Mouse (Mus musculus) hindbrain, embryonic 12.5 days (tissue): ENCODE data around the gene Nim1k. TPM values are rescaled to one million over a fixed set of nuclear protein-coding genes. Genes with fewer than 3 reads are reported as not detected.
"Not testable (repeated sequence)": the region's sequence is repeated elsewhere in the genome, so short reads cannot be mapped to it uniquely, and the experiment has no call there.

Source experiments
- ATAC-seq: fragments of 200-750 bp; cut with Nextera tagmentation; 2 replicates; pipeline ENCODE4 v1.8.0; 2017; ENCODE audit warnings: moderate TSS enrichment; ENCODE audit not compliant: low FRiP score
- H3K27ac ChIP-seq: fragments of 300-500 bp; sonication (generic); 2 replicates; pipeline ENCODE4 v1.5.1; 2016; ENCODE audit warnings: mild to moderate bottlenecking
- H3K27me3 ChIP-seq: fragments of 300-500 bp; sonication (generic); 2 replicates; pipeline ENCODE4 v1.6.1; 2016; ENCODE audit warnings: mild to moderate bottlenecking
- H3K36me3 ChIP-seq: fragments of 300-500 bp; sonication (generic); 2 replicates; pipeline ENCODE4 v1.6.1; 2016; ENCODE audit warnings: mild to moderate bottlenecking
- H3K4me1 ChIP-seq: fragments of 300-500 bp; sonication (generic); 2 replicates; pipeline ENCODE4 v1.6.1; 2016
- H3K4me2 ChIP-seq: fragments of 300-500 bp; sonication (generic); replicated peaks from 2 replicates; pipeline ENCODE4 v1.6.1; 2016; ENCODE audit warnings: mild to moderate bottlenecking
- H3K4me3 ChIP-seq: fragments of 300-500 bp; sonication (generic); 2 replicates; pipeline ENCODE4 v1.5.1; 2016; ENCODE audit warnings: mild to moderate bottlenecking
- H3K9ac ChIP-seq: fragments of 300-500 bp; sonication (generic); 2 replicates; pipeline ENCODE4 v1.6.1; 2016; ENCODE audit warnings: mild to moderate bottlenecking, moderate library complexity
- H3K9me3 ChIP-seq: fragments of 300-500 bp; sonication (generic); replicated peaks from 2 replicates; pipeline ENCODE4 v1.6.1; 2016; ENCODE audit warnings: mild to moderate bottlenecking
- WGBS: fragments of 180-500 bp; shearing (Covaris S2); methylation state at CpG from one replicate; pipeline ENCODE4 v1.1.7; 2016; 5-methylcytosine and 5-hydroxymethylcytosine counted together
- polyA plus RNA-seq: library from polyadenylated mRNA; unstranded; fragments of >200 nt; fragmentation: Nextera tagmentation; extraction: Ambion mirVana; gene quantifications from 2 replicates; pipeline ENCODE4 v1.2.1, GENCODE M21; 2016

The Nim1k gene
- polyA plus RNA-seq, 1 experiment from 2014 or later, result 2.6 TPM

DNA sequence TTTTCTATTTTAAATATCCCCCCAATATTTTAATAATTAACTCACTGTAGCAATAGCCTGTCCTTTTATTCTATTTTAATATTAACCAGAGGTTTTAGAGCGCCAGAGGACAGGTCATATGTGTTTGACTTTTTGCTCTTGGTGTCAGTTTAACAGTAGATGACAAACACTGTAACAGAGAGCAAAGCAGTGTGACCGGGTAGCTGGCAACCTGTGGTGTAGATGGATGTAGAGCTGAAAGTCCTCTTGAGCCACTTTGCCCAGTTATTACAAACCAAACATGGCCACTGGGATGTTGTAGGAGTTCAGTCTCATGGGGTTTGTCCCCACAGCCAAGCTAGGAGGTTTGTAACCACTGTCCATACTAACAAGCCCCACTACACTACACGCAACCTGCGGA is 57.2 kb downstream of the Nim1k start:
- no peaks in the 10 kb centered on the region for H3K27me3 ChIP-seq
- H3K9me3 ChIP-seq, result no peaks in the 10 kb centered on the region
- peaks cover 43% of the 10 kb centered on the region for H3K36me3 ChIP-seq
- 88% methylated on average over 4 of the region's 4 CpGs for WGBS
- no peak overlapping the region for H3K9ac ChIP-seq
- H3K27ac ChIP-seq, result no peak overlapping the region
- ATAC-seq, result no peak
- no peak overlapping the region for H3K4me3 ChIP-seq
- peaks cover 22% of the 10 kb centered on the region for H3K4me1 ChIP-seq
- no peak overlapping the region for H3K4me2 ChIP-seq

DNA sequence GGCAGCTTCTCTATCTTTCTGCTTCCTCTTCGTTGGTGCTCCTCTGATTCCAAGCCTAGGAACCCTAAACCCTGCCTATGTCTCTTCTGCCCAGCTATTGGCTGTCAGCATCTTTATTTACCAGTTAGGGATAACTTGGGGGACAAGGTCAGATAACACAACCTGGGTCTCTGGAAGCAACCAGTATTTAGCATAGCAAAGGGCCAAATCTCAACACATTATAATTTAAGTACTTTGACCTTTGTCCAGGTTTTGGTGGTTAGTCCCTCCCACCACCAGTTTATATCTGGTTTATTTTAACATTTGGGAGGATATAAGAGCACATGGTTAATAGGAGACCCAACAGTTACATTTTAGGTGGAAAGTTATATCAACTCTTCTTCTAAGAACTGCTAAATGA is 59.2 kb downstream of the Nim1k start:
- Histone ChIP-seq H3K36me3 (peaks cover 30% of the 10 kb centered on the region), H3K9me3 (no peaks in the 10 kb centered on the region), H3K4me1 (peaks cover 36% of the 10 kb centered on the region), H3K4me2 (0 out of 2 replicates have a peak overlapping the region, but pooled peaks have one; percentile 11), H3K27ac (no peak overlapping the region), H3K4me3 (no peak overlapping the region), H3K27me3 (no peaks in the 10 kb centered on the region), H3K9ac (no peak overlapping the region)
- WGBS, result 74% methylated on average over 1 of the region's 1 CpGs
- ATAC-seq, result no peak

DNA sequence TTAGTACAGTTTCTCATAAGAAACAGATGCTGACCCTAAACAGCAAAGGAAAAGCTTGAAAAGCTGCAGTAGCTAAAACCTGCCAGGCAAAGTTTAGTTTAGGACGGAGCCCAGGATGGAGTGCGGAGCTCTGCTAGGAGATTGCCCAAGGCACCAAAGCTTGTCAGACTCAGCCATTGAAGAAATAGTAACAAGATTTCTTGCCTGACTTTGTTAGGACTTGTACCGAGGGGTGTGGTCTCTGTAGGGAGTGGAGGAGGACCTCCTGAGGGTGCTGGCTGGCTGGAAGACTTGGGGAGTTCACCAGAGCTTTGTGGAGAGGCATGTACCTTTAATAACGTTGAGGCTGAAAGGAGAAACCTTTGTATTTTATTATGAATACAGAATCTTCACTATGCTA is 60.0 kb downstream of the Nim1k start:
- 61% methylated on average over 4 of the region's 4 CpGs for WGBS
- Histone ChIP-seq H3K4me1 (peaks cover 39% of the 10 kb centered on the region), H3K36me3 (peaks cover 23% of the 10 kb centered on the region), H3K9me3 (no peaks in the 10 kb centered on the region), H3K9ac (no peak overlapping the region), H3K27ac (no peak overlapping the region), H3K4me3 (no peak overlapping the region), H3K27me3 (no peaks in the 10 kb centered on the region), H3K4me2 (peak overlapping the region; percentile 25; the same call in 1 of the 2 replicates)
- ATAC-seq, result no peak

GRCm38 (mm10) chr13:119691958-119692357 is 63.7 kb downstream of the Nim1k start:
- not testable (repeated sequence) for ATAC-seq, H3K27me3 ChIP-seq, H3K9me3 ChIP-seq, H3K27ac ChIP-seq, H3K36me3 ChIP-seq
- Histone ChIP-seq H3K4me2 (peak overlapping the region; percentile 79), H3K4me1 (peaks cover 42% of the 10 kb centered on the region), H3K4me3 (peak overlapping the region; percentile 93), H3K9ac (peak overlapping the region; percentile 98; the same call in 1 of the 2 replicates)
- WGBS, result 74% methylated on average over 3 of the region's 3 CpGs

GRCm38 (mm10) chr13:119690876-119691620 is 64.6 kb downstream of the Nim1k start:
- peak overlapping the region; percentile 93 for H3K4me3 ChIP-seq
- 2% methylated on average over 7 of the region's 7 CpGs for WGBS

GRCm38 (mm10) chr13:119690039-119690728 is 65.5 kb downstream of the Nim1k start, which contains the start of gene Hmgcs1:
Gene Hmgcs1, plus strand, starts transcription at chr13:119690379.
- Histone ChIP-seq H3K4me2 (peak within 1 kb of the TSS; percentile 79), H3K36me3 (0 out of 2 replicates have a peak, but pooled peaks cover 3% of the 10 kb centered on the region), H3K27ac (peak within 1 kb of the TSS; percentile 100), H3K4me3 (peak within 1 kb of the TSS; percentile 93), H3K27me3 (no peaks in the 10 kb centered on the region), H3K4me1 (peaks cover 37% of the 10 kb centered on the region), H3K9ac (peak within 1 kb of the TSS; percentile 98), H3K9me3 (no peaks in the 10 kb centered on the region)
- peak; percentile 99 for ATAC-seq
- under 1% methylated on average over 56 of the region's 59 CpGs for WGBS

More at GRCm38 (mm10) chr13:119690876-119691620, 64.6 kb downstream of the Nim1k start:
- Histone ChIP-seq H3K36me3 (0 out of 2 replicates have a peak, but pooled peaks cover 3% of the 10 kb centered on the region), H3K4me2 (peak overlapping the region; percentile 79), H3K4me1 (peaks cover 42% of the 10 kb centered on the region), H3K9ac (peak overlapping the region; percentile 98), H3K27me3 (no peaks in the 10 kb centered on the region), H3K27ac (peak overlapping the region; percentile 100), H3K9me3 (no peaks in the 10 kb centered on the region)
- ATAC-seq, result no peak

- 9% methylated on average over 5 of the region's 5 CpGs for WGBS
- Histone ChIP-seq H3K36me3 (no peaks in the 10 kb centered on the region), H3K4me1 (peaks cover 33% of the 10 kb centered on the region), H3K27me3 (no peaks in the 10 kb centered on the region), H3K4me3 (peak overlapping the region; percentile 93), H3K27ac (peak overlapping the region; percentile 82), H3K9ac (no peak overlapping the region), H3K4me2 (peak overlapping the region; percentile 43), H3K9me3 (no peaks in the 10 kb centered on the region)
- ATAC-seq, result no peak
These were observed 66.0 kb downstream of the Nim1k start for GRCm38 (mm10) chr13:119689709-119690038.

DNA sequence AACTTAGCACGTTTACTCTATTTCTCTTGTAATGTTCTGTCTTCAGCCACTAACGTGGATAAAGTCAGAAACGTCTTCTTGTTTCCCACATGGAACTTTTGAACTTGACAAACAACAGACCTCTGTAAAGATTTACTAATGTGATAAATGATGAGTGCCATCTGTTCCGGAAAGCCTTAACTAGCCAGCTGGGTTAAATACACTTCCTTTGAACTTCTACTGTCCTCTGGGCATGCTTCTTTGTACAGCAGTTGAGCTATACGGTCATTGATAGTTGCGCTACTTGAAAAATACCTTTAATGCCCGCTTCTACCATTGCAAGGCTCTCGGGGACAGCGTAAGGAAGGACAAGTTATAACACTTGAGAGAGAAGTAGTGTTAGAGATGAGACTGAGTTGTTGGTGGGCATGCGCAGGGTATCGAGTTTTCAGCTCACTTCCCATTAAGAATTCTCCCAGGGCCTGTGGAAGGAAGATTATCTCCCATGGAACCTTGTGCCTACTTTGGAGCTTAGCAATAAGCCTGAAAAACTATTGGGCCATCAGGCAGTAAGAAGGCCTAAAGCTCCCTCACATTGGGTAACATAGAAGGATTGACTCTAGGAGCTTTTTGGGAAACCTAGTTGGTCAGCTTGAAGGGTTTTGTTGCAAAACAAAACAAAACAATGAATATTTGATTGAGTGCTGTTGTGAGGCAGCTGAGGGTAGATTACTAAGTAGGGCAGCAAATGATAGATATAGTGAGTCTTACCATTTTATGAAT is 71.1 kb downstream of the Nim1k start:
- no peaks in the 10 kb centered on the region for H3K27me3 ChIP-seq
- H3K36me3 ChIP-seq, result no peaks in the 10 kb centered on the region
- H3K4me2 ChIP-seq, result no peak overlapping the region
- WGBS, result 84% methylated on average over 11 of the region's 11 CpGs
- no peak for ATAC-seq
- no peak overlapping the region for H3K4me3 ChIP-seq
- H3K27ac ChIP-seq, result no peak overlapping the region
- peaks cover 6% of the 10 kb centered on the region; the same call in 1 of the 2 replicates for H3K4me1 ChIP-seq
- H3K9ac ChIP-seq, result no peak overlapping the region
- H3K9me3 ChIP-seq, result no peaks in the 10 kb centered on the region

DNA sequence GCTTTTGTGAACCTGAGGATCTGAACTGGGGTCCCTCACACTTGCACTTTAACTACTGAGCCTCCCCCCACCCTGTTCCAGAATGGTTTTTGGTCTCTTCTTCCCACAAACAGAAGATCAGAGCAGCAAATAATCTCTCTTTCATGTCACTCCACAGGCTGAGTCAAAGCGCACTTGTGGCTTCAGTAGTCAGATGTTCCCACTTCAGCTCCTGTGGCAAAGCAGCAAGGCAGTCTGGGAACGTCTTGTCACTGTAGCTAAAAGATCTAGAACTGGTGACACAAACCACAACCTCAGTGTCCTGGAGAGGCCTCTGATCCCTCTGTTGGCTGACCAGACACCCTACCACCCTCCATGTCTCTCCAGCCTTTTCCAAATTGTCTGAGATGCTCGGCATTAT is 74.5 kb downstream of the Nim1k start:
- Histone ChIP-seq H3K4me1 (no peaks in the 10 kb centered on the region), H3K4me2 (no peak overlapping the region), H3K27me3 (no peaks in the 10 kb centered on the region), H3K9ac (no peak overlapping the region), H3K4me3 (no peak overlapping the region), H3K9me3 (no peaks in the 10 kb centered on the region), H3K36me3 (no peaks in the 10 kb centered on the region), H3K27ac (no peak overlapping the region)
- no peak for ATAC-seq
- 87% methylated on average over 3 of the region's 3 CpGs for WGBS

- WGBS, result 73% methylated on average over 2 of the region's 2 CpGs
- Histone ChIP-seq H3K27me3 (no peaks in the 10 kb centered on the region), H3K27ac (no peak overlapping the region), H3K9me3 (no peaks in the 10 kb centered on the region), H3K4me3 (no peak overlapping the region), H3K4me2 (no peak overlapping the region), H3K36me3 (no peaks in the 10 kb centered on the region), H3K4me1 (no peaks in the 10 kb centered on the region), H3K9ac (no peak overlapping the region)
- ATAC-seq, result no peak
These were observed 76.0 kb downstream of the Nim1k start for GRCm38 (mm10) chr13:119679721-119680120.

DNA sequence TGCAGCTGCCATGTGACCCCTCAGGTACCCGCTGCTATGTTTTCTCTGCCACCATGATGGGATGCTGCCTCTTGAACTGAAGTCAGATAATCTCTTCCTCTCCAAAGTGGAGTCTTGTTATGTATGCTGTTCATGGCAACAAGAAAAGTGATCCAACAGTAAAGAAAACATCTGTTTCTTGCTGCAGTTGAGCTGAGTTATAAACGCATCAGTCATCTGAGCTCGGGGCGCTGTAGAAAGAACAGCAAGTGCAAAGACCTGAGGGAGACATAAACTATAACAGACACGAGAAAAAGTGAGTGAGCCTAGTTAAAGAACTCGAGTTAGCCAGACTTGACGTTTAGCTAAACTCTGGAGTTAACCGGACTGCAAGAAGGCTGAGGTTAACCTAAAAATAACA is 76.9 kb downstream of the Nim1k start:
- H3K36me3 ChIP-seq, result no peaks in the 10 kb centered on the region
- H3K9ac ChIP-seq, result no peak overlapping the region
- 80% methylated on average over 8 of the region's 8 CpGs for WGBS
- no peak overlapping the region for H3K4me2 ChIP-seq
- H3K4me3 ChIP-seq, result no peak overlapping the region
- no peaks in the 10 kb centered on the region for H3K9me3 ChIP-seq
- H3K4me1 ChIP-seq, result no peaks in the 10 kb centered on the region
- H3K27ac ChIP-seq, result no peak overlapping the region
- no peak for ATAC-seq
- no peaks in the 10 kb centered on the region for H3K27me3 ChIP-seq

GRCm38 (mm10) chr13:119661420-119661819 is 94.3 kb downstream of the Nim1k start:
- WGBS, result 72% methylated on average over 6 of the region's 9 CpGs
- not testable (repeated sequence) for H3K36me3 ChIP-seq, ATAC-seq

More at GRCm38 (mm10) chr13:119661420-119661819, 94.3 kb downstream of the Nim1k start:
- H3K4me3 ChIP-seq, H3K4me2 ChIP-seq, H3K27me3 ChIP-seq, H3K9ac ChIP-seq, H3K4me1 ChIP-seq, H3K9me3 ChIP-seq, H3K27ac ChIP-seq: not testable (repeated sequence)
